Mouse (Mus musculus): ENCODE results near the gene Ddi2.

- no peak for TF ChIP-seq CTCF (conservative IDR thresholded peaks at IDR 0.05; ENCODE audit: low read length)
- no peak for TF ChIP-seq NANOG (IDR thresholded peaks at IDR 0.05; ENCODE audit: borderline replicate concordance, low read length)
- no peak for TF ChIP-seq POU5F1 (IDR thresholded peaks at IDR 0.05; ENCODE audit: borderline replicate concordance, low read length)
Observed at GRCm38 (mm10) chr4:141704625-141705024, 18.6 kb downstream of the Ddi2 start.

All from E14TG2a.4 (cell line).